Mouse (Mus musculus): ENCODE data around the gene Akt1. TPM values are rescaled to one million over a fixed set of nuclear protein-coding genes. Genes with fewer than 3 reads are reported as not detected.

Gene Akt1
- polyA plus RNA-seq, 1 experiment from 2014 or later, result 46.4 TPM

- Histone ChIP-seq H3K36me3 (ENCODE audit: poor library complexity, severe bottlenecking) (peaks cover 85% of the 10 kb centered on the region), H3K4me3 (peak overlapping the region; percentile 3; the same call in 1 of the 2 replicates), H3K27me3 (no peaks in the 10 kb centered on the region), H3K9me3 (replicated peaks) (no peaks in the 10 kb centered on the region), H3K4me2 (peak overlapping the region; percentile 47), H3K27ac (peak overlapping the region; percentile 95), H3K4me1 (peaks cover 88% of the 10 kb centered on the region), H3K9ac (peak overlapping the region; percentile 56)
- no peak; the same call in 1 of the 2 replicates for ATAC-seq
- WGBS, result 88% methylated on average over 9 of the region's 9 CpGs
Observed at GRCm38 (mm10) chr12:112665881-112666544, 8.7 kb downstream of the Akt1 start.

GRCm38 (mm10) chr12:112665445-112665844, 9.2 kb downstream of the Akt1 start:
- Histone ChIP-seq H3K9ac (peak overlapping the region; percentile 56), H3K9me3 (replicated peaks) (no peaks in the 10 kb centered on the region), H3K4me3 (peak overlapping the region; percentile 3; the same call in 1 of the 2 replicates), H3K4me2 (peak overlapping the region; percentile 47), H3K4me1 (peaks cover 88% of the 10 kb centered on the region), H3K27me3 (no peaks in the 10 kb centered on the region), H3K27ac (peak overlapping the region; percentile 95), H3K36me3 (ENCODE audit: poor library complexity, severe bottlenecking) (peaks cover 85% of the 10 kb centered on the region)
- ATAC-seq, result peak; percentile 23
- WGBS, result 24% methylated on average over 18 of the region's 18 CpGs

GRCm38 (mm10) chr12:112664656-112665055, 10.0 kb downstream of the Akt1 start:
- H3K4me1 ChIP-seq, result peaks cover 92% of the 10 kb centered on the region
- no peak overlapping the region for H3K4me3 ChIP-seq
- H3K4me2 ChIP-seq, result peak overlapping the region; percentile 47
- WGBS, result 63% methylated on average over 5 of the region's 5 CpGs
- H3K9me3 ChIP-seq (replicated peaks), result no peaks in the 10 kb centered on the region
- peak overlapping the region; percentile 53 for H3K9ac ChIP-seq
- peaks cover 82% of the 10 kb centered on the region for H3K36me3 ChIP-seq (ENCODE audit: poor library complexity, severe bottlenecking)
- peak overlapping the region; percentile 95 for H3K27ac ChIP-seq
- ATAC-seq, result no peak
- H3K27me3 ChIP-seq, result no peaks in the 10 kb centered on the region

GRCm38 (mm10) chr12:112664124-112664523, 10.6 kb downstream of the Akt1 start:
- Histone ChIP-seq H3K9me3 (replicated peaks) (no peaks in the 10 kb centered on the region), H3K27me3 (no peaks in the 10 kb centered on the region), H3K4me2 (peak overlapping the region; percentile 47), H3K4me3 (no peak overlapping the region), H3K27ac (peak overlapping the region; percentile 95), H3K4me1 (peaks cover 92% of the 10 kb centered on the region), H3K9ac (peak overlapping the region; percentile 61), H3K36me3 (ENCODE audit: poor library complexity, severe bottlenecking) (peaks cover 82% of the 10 kb centered on the region)
- ATAC-seq, result peak; percentile 31
- 5% methylated on average over 2 of the region's 2 CpGs for WGBS

DNA sequence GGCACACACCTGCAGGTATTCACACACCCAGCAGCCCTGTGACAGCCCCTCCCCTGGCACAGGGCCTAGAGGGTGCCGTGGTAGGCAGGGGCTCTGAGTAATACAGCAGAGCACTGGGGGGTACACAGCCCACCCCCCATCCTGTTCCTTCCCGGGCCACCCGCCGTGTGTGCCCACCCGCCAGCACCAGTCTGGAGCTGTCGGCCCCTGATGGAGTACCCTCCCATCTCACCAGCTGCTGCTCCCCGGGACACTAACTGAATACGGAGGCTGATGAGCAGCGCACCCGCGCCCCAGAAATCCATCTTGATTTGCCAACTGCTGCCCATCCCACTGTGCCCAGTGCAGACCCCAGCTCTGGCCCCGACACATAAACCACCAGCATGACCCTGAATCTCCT, 11.0 kb downstream of the Akt1 start:
- WGBS, result 46% methylated on average over 12 of the region's 12 CpGs
- Histone ChIP-seq H3K4me1 (peaks cover 93% of the 10 kb centered on the region), H3K27me3 (no peaks in the 10 kb centered on the region), H3K9ac (peak overlapping the region; percentile 61), H3K36me3 (ENCODE audit: poor library complexity, severe bottlenecking) (peaks cover 82% of the 10 kb centered on the region), H3K4me2 (peak overlapping the region; percentile 47), H3K9me3 (replicated peaks) (no peaks in the 10 kb centered on the region), H3K27ac (peak overlapping the region; percentile 95), H3K4me3 (peak overlapping the region; percentile 9)
- ATAC-seq, result peak; percentile 29

GRCm38 (mm10) chr12:112663303-112663702, 11.4 kb downstream of the Akt1 start:
- peaks cover 92% of the 10 kb centered on the region for H3K4me1 ChIP-seq
- WGBS, result 61% methylated on average over 11 of the region's 11 CpGs
- peaks cover 82% of the 10 kb centered on the region for H3K36me3 ChIP-seq (ENCODE audit: poor library complexity, severe bottlenecking)
- no peak for ATAC-seq
- H3K27ac ChIP-seq, result peak overlapping the region; percentile 95
- H3K4me2 ChIP-seq, result peak overlapping the region; percentile 47
- H3K4me3 ChIP-seq, result peak overlapping the region; percentile 9
- no peaks in the 10 kb centered on the region for H3K27me3 ChIP-seq
- no peaks in the 10 kb centered on the region for H3K9me3 ChIP-seq (replicated peaks)
- H3K9ac ChIP-seq, result peak overlapping the region; percentile 61

DNA sequence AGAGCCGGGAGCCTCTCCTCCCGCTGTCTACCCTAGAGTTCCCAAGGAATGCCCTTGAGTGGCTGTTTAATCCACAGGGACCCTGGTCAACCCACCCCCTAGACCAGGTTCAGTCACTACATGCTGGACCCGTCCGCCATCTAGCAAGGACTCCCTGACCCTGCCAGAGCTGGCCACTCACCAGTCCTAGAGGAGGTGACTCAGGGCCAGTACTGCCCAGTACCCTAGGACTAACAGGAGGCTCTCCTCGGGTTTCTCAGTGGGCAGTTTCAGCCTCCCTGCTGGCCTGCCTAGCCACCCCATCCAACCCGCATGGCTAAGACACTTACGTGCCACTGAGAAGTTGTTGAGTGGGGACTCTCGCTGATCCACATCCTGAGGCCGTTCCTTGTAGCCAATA, 12.8 kb downstream of the Akt1 start:
- no peaks in the 10 kb centered on the region for H3K27me3 ChIP-seq
- ATAC-seq, result no peak
- H3K9me3 ChIP-seq (replicated peaks), result no peaks in the 10 kb centered on the region
- WGBS, result 88% methylated on average over 9 of the region's 9 CpGs
- H3K9ac ChIP-seq, result peak overlapping the region; percentile 40
- H3K4me1 ChIP-seq, result peaks cover 81% of the 10 kb centered on the region
- H3K4me3 ChIP-seq, result no peak overlapping the region
- H3K4me2 ChIP-seq, result no peak overlapping the region
- peaks cover 82% of the 10 kb centered on the region for H3K36me3 ChIP-seq (ENCODE audit: poor library complexity, severe bottlenecking)
- H3K27ac ChIP-seq, result peak overlapping the region; percentile 95

DNA sequence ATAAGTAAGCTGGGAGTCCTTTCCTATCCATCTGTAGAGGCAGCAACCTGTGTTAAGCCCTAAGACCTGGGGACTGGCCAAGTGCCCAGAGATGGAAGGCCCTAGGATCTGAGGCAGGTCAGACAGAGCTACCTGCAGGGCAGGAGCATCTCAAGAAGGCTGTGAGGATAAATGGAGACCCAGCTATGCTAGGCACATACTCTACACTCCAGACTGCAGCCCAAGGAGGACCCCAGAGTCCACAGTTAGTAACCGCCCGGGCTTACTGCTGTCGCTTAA, 13.4 kb downstream of the Akt1 start:
- peaks cover 82% of the 10 kb centered on the region for H3K36me3 ChIP-seq (ENCODE audit: poor library complexity, severe bottlenecking)
- peak overlapping the region; percentile 40; the same call in 1 of the 2 replicates for H3K9ac ChIP-seq
- H3K4me2 ChIP-seq, result peak overlapping the region; percentile 44
- H3K4me3 ChIP-seq, result no peak overlapping the region
- no peaks in the 10 kb centered on the region for H3K27me3 ChIP-seq
- 70% methylated on average over 3 of the region's 3 CpGs for WGBS
- ATAC-seq, result no peak
- H3K9me3 ChIP-seq (replicated peaks), result no peaks in the 10 kb centered on the region
- H3K4me1 ChIP-seq, result peaks cover 75% of the 10 kb centered on the region
- H3K27ac ChIP-seq, result peak overlapping the region; percentile 95

GRCm38 (mm10) chr12:112660576-112661326, 13.9 kb downstream of the Akt1 start:
- peaks cover 82% of the 10 kb centered on the region for H3K36me3 ChIP-seq (ENCODE audit: poor library complexity, severe bottlenecking)
- peak overlapping the region; percentile 44 for H3K4me2 ChIP-seq
- H3K9ac ChIP-seq, result peak overlapping the region; percentile 40; the same call in 1 of the 2 replicates
- no peak overlapping the region for H3K4me3 ChIP-seq
- H3K9me3 ChIP-seq (replicated peaks), result no peaks in the 10 kb centered on the region
- ATAC-seq, result peak; percentile 48
- H3K27me3 ChIP-seq, result no peaks in the 10 kb centered on the region
- peaks cover 70% of the 10 kb centered on the region for H3K4me1 ChIP-seq
- 34% methylated on average over 5 of the region's 5 CpGs for WGBS
- peak overlapping the region; percentile 95 for H3K27ac ChIP-seq

GRCm38 (mm10) chr12:112659109-112659508, 15.6 kb downstream of the Akt1 start:
- Histone ChIP-seq H3K4me3 (no peak overlapping the region), H3K27ac (peak overlapping the region; percentile 19; the same call in 1 of the 2 replicates), H3K36me3 (ENCODE audit: poor library complexity, severe bottlenecking) (peaks cover 87% of the 10 kb centered on the region), H3K4me2 (no peak overlapping the region), H3K9me3 (replicated peaks) (no peaks in the 10 kb centered on the region), H3K4me1 (peaks cover 53% of the 10 kb centered on the region), H3K27me3 (no peaks in the 10 kb centered on the region), H3K9ac (no peak overlapping the region)
- WGBS, result 75% methylated on average over 6 of the region's 6 CpGs
- no peak for ATAC-seq

DNA sequence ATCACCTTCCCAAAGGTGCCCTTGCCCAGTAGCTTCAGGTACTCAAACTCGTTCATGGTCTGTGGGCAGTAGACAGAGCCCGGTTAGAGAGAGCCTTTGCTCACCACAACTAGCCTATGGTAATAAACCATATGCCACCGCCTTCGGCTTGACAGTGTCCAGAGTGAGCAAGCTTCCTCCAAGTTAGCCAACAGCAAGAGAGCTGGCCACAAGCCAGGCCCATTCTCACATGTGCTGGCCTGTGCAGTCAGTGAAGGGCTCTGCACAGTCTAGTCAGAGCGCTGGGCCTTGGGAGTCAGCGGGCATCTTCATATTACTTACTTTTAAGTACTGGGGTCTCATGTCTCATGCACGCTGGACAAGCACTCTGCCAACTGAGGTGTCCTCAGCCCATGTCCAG, 16.1 kb downstream of the Akt1 start:
- H3K4me1 ChIP-seq, result peaks cover 48% of the 10 kb centered on the region
- WGBS, result 91% methylated on average over 7 of the region's 7 CpGs
- H3K27me3 ChIP-seq, result no peaks in the 10 kb centered on the region
- H3K36me3 ChIP-seq (ENCODE audit: poor library complexity, severe bottlenecking), result peaks cover 92% of the 10 kb centered on the region
- no peak for ATAC-seq
- H3K4me3 ChIP-seq, result no peak overlapping the region
- H3K27ac ChIP-seq, result peak overlapping the region; percentile 6; the same call in 1 of the 2 replicates
- no peaks in the 10 kb centered on the region for H3K9me3 ChIP-seq (replicated peaks)
- H3K9ac ChIP-seq, result no peak overlapping the region
- no peak overlapping the region for H3K4me2 ChIP-seq

GRCm38 (mm10) chr12:112654076-112654475, 20.6 kb downstream of the Akt1 start:
- H3K4me1 ChIP-seq, result peaks cover 6% of the 10 kb centered on the region
- no peak overlapping the region for H3K9ac ChIP-seq
- WGBS, result 97% methylated on average over 5 of the region's 5 CpGs

More at GRCm38 (mm10) chr12:112654076-112654475, 20.6 kb downstream of the Akt1 start:
- Histone ChIP-seq H3K4me2 (no peak overlapping the region), H3K9me3 (replicated peaks) (no peaks in the 10 kb centered on the region), H3K27me3 (no peaks in the 10 kb centered on the region), H3K36me3 (ENCODE audit: poor library complexity, severe bottlenecking) (peaks cover 98% of the 10 kb centered on the region), H3K4me3 (no peak overlapping the region), H3K27ac (no peak overlapping the region)
- ATAC-seq, result no peak

All from forebrain, embryonic 13.5 days (tissue).